Mouse (Mus musculus) midbrain, embryonic 15.5 days (tissue): ENCODE measurements around the gene Asb8. TPM values are rescaled to one million over a fixed set of nuclear protein-coding genes. Genes with fewer than 3 reads are reported as not detected.

ENCODE experiments used
- ATAC-seq: fragments of 200-750 bp; cut with Nextera tagmentation; replicated peaks from 2 replicates; pipeline ENCODE4 v1.8.0; 2017; ENCODE audit warnings: moderate TSS enrichment
- H3K27ac ChIP-seq: fragments of 300-500 bp; sonication (generic); 2 replicates; pipeline ENCODE4 v1.5.1; 2015; ENCODE audit warnings: mild to moderate bottlenecking, inconsistent platforms
- H3K27me3 ChIP-seq: fragments of 300-500 bp; sonication (generic); replicated peaks from 2 replicates; pipeline ENCODE4 v1.6.1; 2015; ENCODE audit warnings: inconsistent platforms
- H3K36me3 ChIP-seq: fragments of 300-500 bp; sonication (generic); replicated peaks from 2 replicates; pipeline ENCODE4 v1.6.1; 2015; ENCODE audit warnings: inconsistent platforms
- H3K4me1 ChIP-seq: fragments of 300-500 bp; sonication (generic); 2 replicates; pipeline ENCODE4 v1.6.1; 2015; ENCODE audit warnings: inconsistent platforms
- H3K4me2 ChIP-seq: fragments of 300-500 bp; sonication (generic); 2 replicates; pipeline ENCODE4 v1.6.1; 2015; ENCODE audit warnings: inconsistent platforms, mild to moderate bottlenecking, moderate library complexity
- H3K4me3 ChIP-seq: fragments of 300-500 bp; sonication (generic); 2 replicates; pipeline ENCODE4 v1.5.1; 2015; ENCODE audit warnings: mild to moderate bottlenecking, inconsistent platforms
- H3K9ac ChIP-seq: fragments of 300-500 bp; sonication (generic); 2 replicates; pipeline ENCODE4 v1.6.1; 2015; ENCODE audit warnings: mild to moderate bottlenecking, inconsistent platforms
- H3K9me3 ChIP-seq: fragments of 300-500 bp; sonication (generic); 2 replicates; pipeline ENCODE4 v1.6.1; 2016; ENCODE audit warnings: inconsistent platforms
- WGBS: fragments of 180-500 bp; shearing (Covaris S2); methylation state at CpG from one replicate; pipeline ENCODE4 v1.1.7; 2015; ENCODE audit warnings: mixed read lengths; 5-methylcytosine and 5-hydroxymethylcytosine counted together
- polyA plus RNA-seq: library from polyadenylated mRNA; unstranded; fragments of >200 nt; fragmentation: Nextera tagmentation; extraction: Ambion mirVana; gene quantifications from 2 replicates; pipeline ENCODE4 v1.2.1, GENCODE M21; 2015

Gene Asb8
- polyA plus RNA-seq, 1 experiment from 2014 or later, result 63.3 TPM

GRCm38 (mm10) chr15:98089421-98090183, 75.8 kb downstream of the Asb8 start:
- Histone ChIP-seq H3K9ac (no peak overlapping the region), H3K4me2 (no peak overlapping the region), H3K4me1 (peaks cover 24% of the 10 kb centered on the region), H3K27ac (no peak overlapping the region), H3K27me3 (no peaks in the 10 kb centered on the region), H3K36me3 (no peaks in the 10 kb centered on the region; the same call in 1 of the 2 replicates), H3K9me3 (no peaks in the 10 kb centered on the region), H3K4me3 (no peak overlapping the region)
- no peak for ATAC-seq
- 77% methylated on average over 9 of the region's 9 CpGs for WGBS

DNA sequence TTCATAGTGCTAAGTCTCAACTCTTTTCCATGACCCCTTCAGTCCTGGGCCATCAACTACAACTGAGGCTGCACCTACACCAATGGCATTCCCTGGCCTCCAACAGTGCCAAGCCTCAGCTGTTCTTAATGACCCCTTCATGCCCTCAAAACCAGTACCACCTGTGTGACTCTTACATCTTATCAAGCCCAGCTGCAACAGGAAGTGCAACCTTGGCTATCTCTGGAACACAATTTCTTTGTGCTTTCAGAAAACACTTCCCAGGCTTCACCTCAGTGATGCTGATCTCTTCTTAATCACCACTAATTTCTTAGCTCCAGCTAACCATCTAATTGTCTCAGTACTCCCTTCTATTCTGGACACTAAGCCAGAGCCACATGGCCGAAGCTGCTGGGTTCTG, 76.5 kb downstream of the Asb8 start:
- no peaks in the 10 kb centered on the region; the same call in 1 of the 2 replicates for H3K36me3 ChIP-seq
- 94% methylated on average over 1 of the region's 1 CpGs for whole genome bisulfite sequencing
- no peaks in the 10 kb centered on the region for H3K27me3 ChIP-seq
- no peaks in the 10 kb centered on the region for H3K9me3 ChIP-seq
- no peak overlapping the region for H3K9ac ChIP-seq
- no peak overlapping the region for H3K27ac ChIP-seq
- ATAC-seq, result no peak
- peaks cover 22% of the 10 kb centered on the region for H3K4me1 ChIP-seq
- no peak overlapping the region for H3K4me2 ChIP-seq
- no peak overlapping the region for H3K4me3 ChIP-seq

Other genes with a start within 250 kb of the Asb8 start
- 56.2 and 58.9 TPM in 2 replicates for gene Tmem106c, start 201.4 kb downstream of the Asb8 start, polyA plus RNA-seq
- gene Col2a1, start 160.9 kb downstream of the Asb8 start, polyA plus RNA-seq, result 34.7 and 35.7 TPM in 2 replicates
- 91.6 and 94.5 TPM in 2 replicates for gene Pfkm, start 73.0 kb downstream of the Asb8 start, polyA plus RNA-seq
- 23.2 and 24.3 TPM in 2 replicates for gene Senp1, start 71.9 kb downstream of the Asb8 start, polyA plus RNA-seq
- gene Ccdc184, start 1.5 kb upstream of the Asb8 start, polyA plus RNA-seq, result 113 and 118 TPM in 2 replicates
- not detected in 2 replicates for gene Olfr288, start 29.9 kb upstream of the Asb8 start, polyA plus RNA-seq
- gene Gm44579, start 55.4 kb upstream of the Asb8 start, polyA plus RNA-seq, result 0.08 TPM in 1 of 2 replicates, not detected in the other
- gene Olfr287, start 55.4 kb upstream of the Asb8 start, polyA plus RNA-seq, result 0.22 TPM in 1 of 2 replicates, not detected in the other
- gene Olfr286, start 68.8 kb upstream of the Asb8 start, polyA plus RNA-seq, result not detected in 2 replicates
- not detected in 2 replicates for gene H1fnt, start 91.7 kb upstream of the Asb8 start, polyA plus RNA-seq
- 12.3 and 14.1 TPM in 2 replicates for gene Zfp641, start 130.5 kb upstream of the Asb8 start, polyA plus RNA-seq
- gene Olfr285, start 151.7 kb upstream of the Asb8 start, polyA plus RNA-seq, result not detected in 2 replicates
- gene Olfr284, start 175.4 kb upstream of the Asb8 start, polyA plus RNA-seq, result not detected in 2 replicates
- gene Olfr283, start 215.3 kb upstream of the Asb8 start, polyA plus RNA-seq, result not detected in 2 replicates